Mouse (Mus musculus) neutrophil, adult 59 days (primary cell): ENCODE results near the gene Fas. TPM values are rescaled to one million over a fixed set of nuclear protein-coding genes. Genes with fewer than 3 reads are reported as not detected.

ENCODE experiments used
- total RNA-seq, 2 experiments: library from RNA; stranded (reverse); gene quantifications; 1 replicate in 1 of 2; 2 replicates in 1 of 2; pipeline ENCODE4 v1.2.4; 2023

Fas gene
- 10 to 100 TPM; 40.1 to 44.2 TPM for total RNA-seq

GRCm38 (mm10) chr19:34289948-34290789 lies at the start of gene Fas:
Gene Fas (plus strand): TSS chr19:34290666.

GRCm38 (mm10) chr19:34254880-34255681 lies 35.4 kb upstream of the Fas start, which contains the start of gene Acta2:
Gene Acta2 (minus strand): TSS chr19:34255590.

Other genes with a start within 250 kb of the Fas start
- under 1 TPM in 1 of 2 experiments, not detected in 1; 0.82 TPM for gene Lipn, start 223.3 kb upstream of the Fas start, total RNA-seq
- gene Lipm, start 189.7 kb upstream of the Fas start, total RNA-seq: not detected
- gene Ankrd22, start 124.6 kb upstream of the Fas start, total RNA-seq: 10 to 100 TPM; 47.3 to 59.8 TPM
- 10 to 100 TPM; 22.4 to 22.5 TPM for gene Stambpl1, start 98.4 kb upstream of the Fas start, total RNA-seq
- gene Acta2, start 35.1 kb upstream of the Fas start, total RNA-seq: 10 to 100 TPM; 23.8 to 28.4 TPM
- gene Ch25h, start 184.5 kb downstream of the Fas start, total RNA-seq: not detected
- 10 to 100 TPM; 58.2 to 68.5 TPM for gene Lipa, start 236.8 kb downstream of the Fas start, total RNA-seq